Mouse (Mus musculus): ENCODE results near the gene Opcml.

- no peak for TF ChIP-seq CTCF (IDR thresholded peaks at IDR 0.05)
- no peak for TF ChIP-seq POLR2A (IDR thresholded peaks at IDR 0.05; ENCODE audit: insufficient read depth, low read depth, low read length)
- no peak for TF ChIP-seq EP300 (IDR thresholded peaks at IDR 0.05; ENCODE audit: insufficient read depth, low read depth, low read length)
These were observed 30.6 kb downstream of the Opcml start for GRCm38 (mm10) chr9:27821197-27821596.
